Mouse (Mus musculus): Measurements from ENCODE around the gene Fthl17b. TPM values are rescaled to one million over a fixed set of nuclear protein-coding genes. Genes with fewer than 3 reads are reported as not detected.

Fthl17b gene
- polyA plus RNA-seq, 1 experiment from 2014 or later: not detected

DNA sequence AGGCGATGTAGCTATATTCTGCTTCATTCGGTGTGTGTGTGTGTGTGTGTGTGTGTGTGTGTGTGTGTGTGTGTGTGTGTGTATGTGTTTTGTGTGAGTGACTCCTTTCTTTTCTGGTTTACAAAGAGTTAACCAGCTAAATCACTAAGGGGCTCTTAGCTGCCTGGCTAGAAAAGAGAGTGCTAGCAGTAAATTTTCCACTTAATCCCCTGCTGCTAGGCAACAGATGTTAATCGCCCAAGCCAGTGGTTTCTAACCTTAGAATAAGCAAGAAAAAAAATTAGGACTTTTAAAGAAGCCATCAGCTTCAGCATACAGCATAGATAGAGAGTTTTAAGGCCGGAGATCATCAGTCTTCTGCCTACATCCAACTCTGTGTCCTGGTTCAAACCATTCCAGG, 35.5 kb downstream of the Fthl17b start:
- Histone ChIP-seq H3K4me2 (replicated peaks; ENCODE audit: low read depth) (no peak overlapping the region), H3K9ac (ENCODE audit: low read length) (no peak overlapping the region), H3K4me1 (replicated peaks; ENCODE audit: control insufficient read depth, insufficient read depth) (no peaks in the 10 kb centered on the region), H3K27ac (replicated peaks) (no peak overlapping the region), H3K9me3 (ENCODE audit: control insufficient read depth, low read length) (no peaks in the 10 kb centered on the region), H3K36me3 (ENCODE audit: control insufficient read depth, insufficient read depth, low read length) (no peaks in the 10 kb centered on the region), H3K27me3 (ENCODE audit: control insufficient read depth, insufficient read depth, low read length) (no peaks in the 10 kb centered on the region), H3K4me3 (ENCODE audit: low read depth, low read length) (no peak overlapping the region)
- 30% methylated on average over 4 of the region's 4 CpGs for WGBS
- no peak for ATAC-seq (ENCODE audit: low FRiP score, low TSS enrichment)
- no peak for TF ChIP-seq CTCF (IDR thresholded peaks at IDR 0.05; ENCODE audit: low read depth)
- TF ChIP-seq EP300 (optimal IDR thresholded peaks at IDR 0.05): no peak
- DNase-seq (ENCODE audit: low spot score): no peak

DNA sequence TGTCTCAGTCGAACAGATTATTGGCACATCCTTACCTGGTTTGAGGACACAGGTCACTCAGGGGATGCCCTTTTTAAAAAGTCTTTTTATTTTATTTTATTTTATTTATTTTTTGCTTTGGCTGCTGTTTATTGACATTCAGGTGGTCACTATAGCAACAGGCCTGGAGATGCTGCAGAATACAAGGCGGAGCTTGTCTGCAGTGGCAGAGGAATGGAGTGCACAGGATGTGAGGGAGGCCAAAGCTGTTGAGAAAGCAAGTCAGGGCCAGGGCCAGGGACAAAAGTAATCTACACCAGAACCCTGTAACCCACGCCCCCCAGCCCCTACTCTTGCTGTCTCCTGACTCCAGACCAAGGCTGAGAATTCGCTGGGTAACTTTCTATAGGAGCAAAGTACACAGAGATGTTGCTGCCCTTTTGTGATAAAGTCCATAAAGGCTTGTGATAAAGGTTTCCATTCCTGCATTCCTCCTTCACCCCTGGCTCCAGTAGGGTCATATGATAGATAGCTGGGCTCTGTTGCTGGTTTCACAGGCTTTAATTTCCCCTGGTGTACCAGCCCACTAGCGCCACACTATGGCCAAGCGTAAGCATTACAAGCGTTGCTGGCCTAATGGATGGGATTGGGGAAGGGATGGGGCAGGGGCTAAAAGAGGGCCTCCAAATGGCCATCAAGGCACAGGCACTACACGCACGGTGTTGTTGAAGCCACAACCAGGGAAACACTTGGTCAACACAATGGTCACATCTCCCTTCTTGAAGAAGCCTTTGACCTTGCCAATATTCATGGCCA, 40.8 kb downstream of the Fthl17b start:
- Histone ChIP-seq H3K9me3 (ENCODE audit: control insufficient read depth, low read length) (no peaks in the 10 kb centered on the region), H3K4me2 (replicated peaks; ENCODE audit: low read depth) (no peak overlapping the region), H3K27ac (replicated peaks) (no peak overlapping the region), H3K4me3 (ENCODE audit: low read depth, low read length) (no peak overlapping the region), H3K27me3 (ENCODE audit: control insufficient read depth, insufficient read depth, low read length) (no peaks in the 10 kb centered on the region), H3K9ac (ENCODE audit: low read length) (no peak overlapping the region), H3K4me1 (replicated peaks; ENCODE audit: control insufficient read depth, insufficient read depth) (no peaks in the 10 kb centered on the region), H3K36me3 (ENCODE audit: control insufficient read depth, insufficient read depth, low read length) (no peaks in the 10 kb centered on the region)
- DNase-seq (ENCODE audit: low spot score) (peak; percentile 17), ATAC-seq (ENCODE audit: low FRiP score, low TSS enrichment) (no peak)
- TF ChIP-seq EP300 (optimal IDR thresholded peaks at IDR 0.05) (no peak), CTCF (IDR thresholded peaks at IDR 0.05; ENCODE audit: low read depth) (peak; percentile 65)
- WGBS: 48% methylated on average over 9 of the region's 9 CpGs

DNA sequence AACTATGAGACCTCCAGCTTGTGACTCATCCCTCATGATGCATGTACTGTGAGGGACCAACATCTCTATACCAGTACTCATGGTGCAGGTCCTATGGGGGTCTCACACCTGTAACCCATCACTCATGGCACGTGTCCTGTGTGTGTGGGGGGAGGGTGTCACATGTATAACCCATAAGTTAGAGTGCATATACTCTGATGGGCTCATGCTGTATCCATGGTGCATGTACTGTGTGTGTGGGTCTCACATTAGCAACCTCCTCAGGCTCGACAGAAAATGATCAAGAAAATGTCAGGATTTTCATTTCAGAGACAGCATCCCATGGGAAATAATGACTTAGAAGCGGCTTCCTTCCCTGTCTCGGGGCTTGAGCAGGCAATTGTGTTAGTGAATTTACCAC, 41.7 kb downstream of the Fthl17b start:
- no peak for TF ChIP-seq EP300 (optimal IDR thresholded peaks at IDR 0.05)
- no peak for TF ChIP-seq CTCF (IDR thresholded peaks at IDR 0.05; ENCODE audit: low read depth)
- H3K4me1 ChIP-seq (replicated peaks; ENCODE audit: control insufficient read depth, insufficient read depth): no peaks in the 10 kb centered on the region
- 70% methylated on average over 4 of the region's 4 CpGs for whole genome bisulfite sequencing
- no peak overlapping the region for H3K9ac ChIP-seq (ENCODE audit: low read length)
- no peak overlapping the region for H3K4me2 ChIP-seq (replicated peaks; ENCODE audit: low read depth)
- DNase-seq (ENCODE audit: low spot score) (no peak), ATAC-seq (ENCODE audit: low FRiP score, low TSS enrichment) (no peak)
- H3K27ac ChIP-seq (replicated peaks): no peak overlapping the region
- H3K4me3 ChIP-seq (ENCODE audit: low read depth, low read length): no peak overlapping the region
- no peaks in the 10 kb centered on the region for H3K36me3 ChIP-seq (ENCODE audit: control insufficient read depth, insufficient read depth, low read length)
- no peaks in the 10 kb centered on the region for H3K27me3 ChIP-seq (ENCODE audit: control insufficient read depth, insufficient read depth, low read length)
- H3K9me3 ChIP-seq (ENCODE audit: control insufficient read depth, low read length): no peaks in the 10 kb centered on the region

Other genes with a start within 250 kb of the Fthl17b start
- gene Ssx9, start 214.5 kb downstream of the Fthl17b start, polyA plus RNA-seq (2015; fragmentation: Nextera tagmentation; extraction: Ambion mirVana): not detected in 2 replicates
- not detected in 2 replicates for gene Ssxb5, start 159.3 kb downstream of the Fthl17b start, polyA plus RNA-seq (2015; fragmentation: Nextera tagmentation; extraction: Ambion mirVana)
- gene Gm6592, start 119.0 kb downstream of the Fthl17b start, polyA plus RNA-seq (2015; fragmentation: Nextera tagmentation; extraction: Ambion mirVana): not detected in 2 replicates
- not detected in 2 replicates for gene Gm5751, start 88.7 kb downstream of the Fthl17b start, polyA plus RNA-seq (2015; fragmentation: Nextera tagmentation; extraction: Ambion mirVana)
- 2.2 and 2.5 TPM in 2 replicates for gene B630019K06Rik, start 70.6 kb downstream of the Fthl17b start, polyA plus RNA-seq (2015; fragmentation: Nextera tagmentation; extraction: Ambion mirVana)
- gene Fthl17c, start 13.6 kb upstream of the Fthl17b start, polyA plus RNA-seq (2015; fragmentation: Nextera tagmentation; extraction: Ambion mirVana): not detected in 2 replicates
- gene Fthl17d, start 23.8 kb upstream of the Fthl17b start, polyA plus RNA-seq (2015; fragmentation: Nextera tagmentation; extraction: Ambion mirVana): not detected in 2 replicates
- not detected in 2 replicates for gene Fthl17e, start 70.5 kb upstream of the Fthl17b start, polyA plus RNA-seq (2015; fragmentation: Nextera tagmentation; extraction: Ambion mirVana)
- not detected in 2 replicates for gene Fthl17f, start 100.0 kb upstream of the Fthl17b start, polyA plus RNA-seq (2015; fragmentation: Nextera tagmentation; extraction: Ambion mirVana)
- not detected in 2 replicates for gene 4930402K13Rik, start 141.6 kb upstream of the Fthl17b start, polyA plus RNA-seq (2015; fragmentation: Nextera tagmentation; extraction: Ambion mirVana)
- 0.61 and 0.87 TPM in 2 replicates for gene Lancl3, start 236.9 kb upstream of the Fthl17b start, polyA plus RNA-seq (2015; fragmentation: Nextera tagmentation; extraction: Ambion mirVana)

Measured in stomach, postnatal 0 days (tissue).